Mouse (Mus musculus): ENCODE measurements around the gene Neurod6.

Gene Neurod6

DNA sequence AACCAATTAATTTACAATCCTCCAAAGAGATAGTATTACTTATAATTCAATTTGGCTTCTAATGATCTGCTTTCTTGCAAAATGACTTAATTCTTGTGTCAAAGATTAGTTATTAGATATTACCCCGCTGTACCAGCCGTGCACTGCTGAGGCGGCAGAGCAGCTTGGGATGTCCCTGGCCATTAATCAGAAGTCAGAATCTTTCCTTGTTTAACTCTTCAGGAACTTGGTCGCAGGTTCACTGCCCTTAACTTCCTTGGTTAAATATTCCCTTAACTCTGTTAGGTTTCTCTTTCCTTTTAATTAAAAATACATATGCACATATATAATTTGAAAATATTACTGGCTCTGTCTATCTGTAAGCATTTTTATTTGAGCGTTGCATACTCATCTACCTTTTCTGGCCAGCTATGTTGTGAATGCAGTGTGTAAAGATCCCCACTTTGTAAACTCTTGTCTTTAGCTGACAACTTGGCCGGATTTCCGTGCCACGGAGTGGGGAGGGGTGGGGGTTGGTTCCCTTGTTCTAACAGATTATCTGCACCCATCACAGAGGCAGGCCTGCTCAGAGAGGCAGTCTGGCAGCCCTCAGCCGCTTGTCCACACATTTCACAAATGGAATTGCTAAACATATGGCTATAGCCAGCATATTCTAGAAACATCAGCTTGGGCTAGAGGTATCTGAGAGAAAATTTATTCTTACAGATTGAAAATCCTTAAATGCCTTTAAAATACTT is 34.1 kb downstream of the Neurod6 start:
- DNase-seq (ENCODE audit: low spot score) = no peak

- no peak for DNase-seq (ENCODE audit: low spot score)
These were observed 34.8 kb downstream of the Neurod6 start for GRCm38 (mm10) chr6:55646111-55646823.

- no peak for DNase-seq (ENCODE audit: low spot score)
These were observed 46.4 kb downstream of the Neurod6 start for GRCm38 (mm10) chr6:55634662-55635061.
